Mouse (Mus musculus): Measurements from ENCODE around the gene Snx13. TPM values are rescaled to one million over a fixed set of nuclear protein-coding genes. Genes with fewer than 3 reads are reported as not detected.

Snx13 gene
- polyA plus RNA-seq, 1 experiment from 2014 or later: 14.7 TPM

- H3K27me3 ChIP-seq (ENCODE audit: insufficient read depth, poor library complexity, severe bottlenecking): no peaks in the 10 kb centered on the region
- 78% methylated on average over 7 of the region's 7 CpGs for WGBS
- H3K9me3 ChIP-seq: no peaks in the 10 kb centered on the region
- peaks cover 20% of the 10 kb centered on the region for H3K4me1 ChIP-seq (replicated peaks)
- no peaks in the 10 kb centered on the region for H3K36me3 ChIP-seq
- DNase-seq (ENCODE audit: low spot score): no peak
- no peak overlapping the region for H3K4me3 ChIP-seq
- H3K27ac ChIP-seq: no peak overlapping the region
These were observed 4.2 kb downstream of the Snx13 start for GRCm38 (mm10) chr12:35050964-35051758.

GRCm38 (mm10) chr12:35054420-35054819, 7.4 kb downstream of the Snx13 start:
- H3K36me3 ChIP-seq: no peaks in the 10 kb centered on the region
- no peak for DNase-seq (ENCODE audit: low spot score)
- no peak overlapping the region for H3K4me3 ChIP-seq
- no peak overlapping the region for H3K27ac ChIP-seq
- peaks cover 6% of the 10 kb centered on the region; the same call in 1 of the 2 replicates for H3K4me1 ChIP-seq (replicated peaks)
- 88% methylated on average over 6 of the region's 6 CpGs for WGBS
- H3K27me3 ChIP-seq (ENCODE audit: insufficient read depth, poor library complexity, severe bottlenecking): no peaks in the 10 kb centered on the region
- H3K9me3 ChIP-seq: peaks cover 9% of the 10 kb centered on the region; the same call in 1 of the 2 replicates

GRCm38 (mm10) chr12:35055114-35056095, 8.4 kb downstream of the Snx13 start:
- H3K27ac ChIP-seq: no peak overlapping the region
- 92% methylated on average over 7 of the region's 7 CpGs for WGBS
- H3K9me3 ChIP-seq: peaks cover 9% of the 10 kb centered on the region; the same call in 1 of the 2 replicates
- no peak overlapping the region for H3K4me3 ChIP-seq
- no peak for DNase-seq (ENCODE audit: low spot score)
- peaks cover 6% of the 10 kb centered on the region; the same call in 1 of the 2 replicates for H3K4me1 ChIP-seq (replicated peaks)
- no peaks in the 10 kb centered on the region for H3K36me3 ChIP-seq
- H3K27me3 ChIP-seq (ENCODE audit: insufficient read depth, poor library complexity, severe bottlenecking): no peaks in the 10 kb centered on the region

- no peaks in the 10 kb centered on the region for H3K27me3 ChIP-seq (ENCODE audit: insufficient read depth, poor library complexity, severe bottlenecking)
- no peaks in the 10 kb centered on the region for H3K9me3 ChIP-seq
- 77% methylated on average over 3 of the region's 3 CpGs for WGBS
- H3K36me3 ChIP-seq: no peaks in the 10 kb centered on the region
- no peak overlapping the region for H3K27ac ChIP-seq
- no peak overlapping the region for H3K4me3 ChIP-seq
- no peaks in the 10 kb centered on the region for H3K4me1 ChIP-seq (replicated peaks)
- DNase-seq (ENCODE audit: low spot score): no peak
These were observed 16.9 kb downstream of the Snx13 start for GRCm38 (mm10) chr12:35063697-35064468.

GRCm38 (mm10) chr12:35067621-35068020, 20.6 kb downstream of the Snx13 start:
- Histone ChIP-seq H3K4me3 (no peak overlapping the region), H3K4me1 (replicated peaks) (no peaks in the 10 kb centered on the region), H3K27me3 (ENCODE audit: insufficient read depth, poor library complexity, severe bottlenecking) (no peaks in the 10 kb centered on the region), H3K9me3 (no peaks in the 10 kb centered on the region), H3K36me3 (no peaks in the 10 kb centered on the region), H3K27ac (no peak overlapping the region)
- no peak for DNase-seq (ENCODE audit: low spot score)

- no peak for DNase-seq (ENCODE audit: low spot score)
- Histone ChIP-seq H3K4me3 (no peak overlapping the region), H3K27ac (no peak overlapping the region), H3K36me3 (no peaks in the 10 kb centered on the region), H3K9me3 (no peaks in the 10 kb centered on the region), H3K4me1 (replicated peaks) (no peaks in the 10 kb centered on the region), H3K27me3 (ENCODE audit: insufficient read depth, poor library complexity, severe bottlenecking) (no peaks in the 10 kb centered on the region)
These were observed 24.4 kb downstream of the Snx13 start for GRCm38 (mm10) chr12:35071336-35071735.

GRCm38 (mm10) chr12:35072178-35072577, 25.2 kb downstream of the Snx13 start:
- Histone ChIP-seq H3K36me3 (no peaks in the 10 kb centered on the region), H3K4me3 (no peak overlapping the region), H3K4me1 (replicated peaks) (no peaks in the 10 kb centered on the region), H3K9me3 (no peaks in the 10 kb centered on the region), H3K27me3 (ENCODE audit: insufficient read depth, poor library complexity, severe bottlenecking) (no peaks in the 10 kb centered on the region), H3K27ac (no peak overlapping the region)
- no peak for DNase-seq (ENCODE audit: low spot score)

- H3K4me3 ChIP-seq: no peak overlapping the region
- no peak overlapping the region for H3K27ac ChIP-seq
- 87% methylated on average over 3 of the region's 3 CpGs for WGBS
- no peaks in the 10 kb centered on the region for H3K36me3 ChIP-seq
- no peak for DNase-seq (ENCODE audit: low spot score)
- H3K27me3 ChIP-seq (ENCODE audit: insufficient read depth, poor library complexity, severe bottlenecking): no peaks in the 10 kb centered on the region
- no peaks in the 10 kb centered on the region for H3K4me1 ChIP-seq (replicated peaks)
- H3K9me3 ChIP-seq: no peaks in the 10 kb centered on the region
These were observed 29.0 kb downstream of the Snx13 start for GRCm38 (mm10) chr12:35075993-35076392.

GRCm38 (mm10) chr12:35123549-35123948, 76.6 kb downstream of the Snx13 start:
- Histone ChIP-seq H3K4me3 (no peak overlapping the region), H3K36me3 (peaks cover 16% of the 10 kb centered on the region), H3K27ac (no peak overlapping the region), H3K27me3 (ENCODE audit: insufficient read depth, poor library complexity, severe bottlenecking) (no peaks in the 10 kb centered on the region), H3K9me3 (no peaks in the 10 kb centered on the region), H3K4me1 (replicated peaks) (no peaks in the 10 kb centered on the region)
- no peak for DNase-seq (ENCODE audit: low spot score)
- WGBS: 92% methylated on average over 3 of the region's 3 CpGs

- Histone ChIP-seq H3K4me3 (no peak overlapping the region), H3K27ac (no peak overlapping the region), H3K27me3 (ENCODE audit: insufficient read depth, poor library complexity, severe bottlenecking) (no peaks in the 10 kb centered on the region), H3K36me3 (peaks cover 6% of the 10 kb centered on the region; the same call in 1 of the 2 replicates), H3K4me1 (replicated peaks) (0 out of 2 replicates have a peak, but pooled peaks cover 7% of the 10 kb centered on the region), H3K9me3 (no peaks in the 10 kb centered on the region)
- WGBS: 89% methylated on average over 4 of the region's 4 CpGs
- no peak for DNase-seq (ENCODE audit: low spot score)
These were observed 106.2 kb downstream of the Snx13 start for GRCm38 (mm10) chr12:35153186-35153585.

GRCm38 (mm10) chr12:35154149-35154548, 107.2 kb downstream of the Snx13 start:
- 88% methylated on average over 3 of the region's 3 CpGs for WGBS
- DNase-seq (ENCODE audit: low spot score): no peak
- H3K27ac ChIP-seq: no peak overlapping the region

GRCm38 (mm10) chr12:35157237-35157636, 110.3 kb downstream of the Snx13 start:
- WGBS: 53% methylated on average over 4 of the region's 4 CpGs
- no peak overlapping the region for H3K4me3 ChIP-seq
- H3K4me1 ChIP-seq (replicated peaks): 0 out of 2 replicates have a peak, but pooled peaks cover 7% of the 10 kb centered on the region
- DNase-seq (ENCODE audit: low spot score): no peak
- no peaks in the 10 kb centered on the region for H3K9me3 ChIP-seq
- no peak overlapping the region for H3K27ac ChIP-seq
- H3K36me3 ChIP-seq: no peaks in the 10 kb centered on the region
- no peaks in the 10 kb centered on the region for H3K27me3 ChIP-seq (ENCODE audit: insufficient read depth, poor library complexity, severe bottlenecking)

More at GRCm38 (mm10) chr12:35154149-35154548, 107.2 kb downstream of the Snx13 start:
- H3K4me1 ChIP-seq (replicated peaks): 0 out of 2 replicates have a peak, but pooled peaks cover 7% of the 10 kb centered on the region
- H3K4me3 ChIP-seq: no peak overlapping the region
- 0 out of 2 replicates have a peak, but pooled peaks cover 6% of the 10 kb centered on the region for H3K36me3 ChIP-seq
- no peaks in the 10 kb centered on the region for H3K27me3 ChIP-seq (ENCODE audit: insufficient read depth, poor library complexity, severe bottlenecking)
- no peaks in the 10 kb centered on the region for H3K9me3 ChIP-seq

Measured in hindbrain, embryonic 10.5 days (tissue).